Mouse (Mus musculus) heart, adult 2 months (tissue): ENCODE measurements around the gene Sft2d1. TPM values are rescaled to one million over a fixed set of nuclear protein-coding genes. Genes with fewer than 3 reads are reported as not detected.
"Not testable (repeated sequence)": the region's sequence is repeated elsewhere in the genome, so short reads cannot be mapped to it uniquely, and the experiment has no call there.

ENCODE experiments used
- DNase-seq, 2 experiments: peaks; one replicate each; pipeline ENCODE4 v3.0.0; 2021
- H3K27ac ChIP-seq: fragments of 200-600 bp; 2 replicates; pipeline ENCODE4 v1.8.1; 2022
- H3K27me3 ChIP-seq: fragments of 200-500 bp; 2 replicates; pipeline ENCODE4 v1.6.1; 2012; ENCODE audit warnings: mild to moderate bottlenecking, low read length, inconsistent platforms, mixed read lengths; ENCODE audit not compliant: control insufficient read depth, insufficient read depth
- H3K36me3 ChIP-seq: fragments of 200-500 bp; 2 replicates; pipeline ENCODE4 v1.6.1; 2012; ENCODE audit warnings: low read length, inconsistent platforms; ENCODE audit not compliant: control insufficient read depth, insufficient read depth
- H3K4me1 ChIP-seq: fragments of 200-500 bp; 2 replicates; pipeline ENCODE4 v1.6.1; 2011; ENCODE audit warnings: low read length; ENCODE audit not compliant: control insufficient read depth, insufficient read depth
- H3K4me3 ChIP-seq: fragments of 200-600 bp; 2 replicates; pipeline ENCODE4 v1.8.1; 2022
- H3K79me2 ChIP-seq: fragments of 200-500 bp; replicated peaks from 2 replicates; pipeline ENCODE4 v1.6.1; 2012; ENCODE audit warnings: mild to moderate bottlenecking, inconsistent platforms, low read length, moderate library complexity, mixed read lengths; ENCODE audit not compliant: control insufficient read depth, insufficient read depth
- H3K9ac ChIP-seq: fragments of 200-500 bp; 2 replicates; pipeline ENCODE4 v1.6.1; 2012; ENCODE audit warnings: low read depth, mild to moderate bottlenecking, control low read depth, inconsistent platforms, low read length, mixed read lengths
- CTCF ChIP-seq: fragments of 200-600 bp; IDR thresholded peaks from 2 replicates; pipeline ENCODE4 v1.8.1; 2022; ENCODE audit warnings: antibody characterized with exemption, mild to moderate bottlenecking, moderate library complexity
- EP300 ChIP-seq: fragments of 200-500 bp; IDR thresholded peaks from 2 replicates; pipeline ENCODE4 v1.6.1; 2011; ENCODE audit warnings: low read depth, low read length, control low read depth; ENCODE audit not compliant: insufficient read depth
- POLR2A ChIP-seq: fragments of 200-500 bp; IDR thresholded peaks from 2 replicates; pipeline ENCODE4 v1.6.1; 2011; ENCODE audit warnings: mild to moderate bottlenecking, low read depth, low read length, control low read depth; ENCODE audit not compliant: insufficient read depth
- WGBS: fragments of 180-500 bp; shearing (Covaris S2); methylation state at CpG from one replicate; pipeline ENCODE4 v1.1.7; 2018; 5-methylcytosine and 5-hydroxymethylcytosine counted together
- intact Hi-C: fragments of 180-260 bp; cut with DNase I; formaldehyde crosslinking; loops from one replicate; pipeline ENCODE4 v1.15.1; 2025
- polyA plus RNA-seq: library from polyadenylated mRNA; depleted of rRNA; stranded (reverse); fragments of >200 nt; gene quantifications from 2 replicates; pipeline ENCODE4 v1.2.3, GENCODE M21; 2012
- total RNA-seq, 2 experiments: library from RNA; stranded (reverse); gene quantifications; 2 replicates each; pipeline ENCODE4 v1.2.3; 2021

Sft2d1 gene
- total and polyA plus RNA-seq, 3 experiments, result 13.3 to 32.2 (median 17.6) TPM

GRCm38 (mm10) chr17:8330602-8331001 is 19.7 kb downstream of the Sft2d1 start:
- no peak for DNase-seq
- no peak overlapping the region for H3K4me3 ChIP-seq
- H3K27ac ChIP-seq, result no peak overlapping the region
- H3K36me3 ChIP-seq, result no peaks in the 10 kb centered on the region
- intact Hi-C loops, result no loop called here
- no peaks in the 10 kb centered on the region for H3K79me2 ChIP-seq
- TF ChIP-seq CTCF (no peak), EP300 (no peak), POLR2A (no peak)
- WGBS, result 75% methylated on average over 5 of the region's 5 CpGs
- no peaks in the 10 kb centered on the region for H3K4me1 ChIP-seq
- H3K9ac ChIP-seq, result no peak overlapping the region
- no peaks in the 10 kb centered on the region for H3K27me3 ChIP-seq

- DNase-seq, H3K36me3 ChIP-seq, intact Hi-C loops, H3K79me2 ChIP-seq, H3K27ac ChIP-seq, H3K4me1 ChIP-seq, H3K9ac ChIP-seq, H3K4me3 ChIP-seq: not testable (repeated sequence)
- H3K27me3 ChIP-seq, result peaks cover 16% of the 10 kb centered on the region
- WGBS, result 100% methylated on average over 1 of the region's 5 CpGs
These were observed 26.3 kb downstream of the Sft2d1 start, which contains the start of gene Prr18 for GRCm38 (mm10) chr17:8337159-8337558. Prr18 (plus strand) TSS chr17:8337459.

GRCm38 (mm10) chr17:8339666-8340374 is 28.9 kb downstream of the Sft2d1 start:
- H3K9ac ChIP-seq, result no peak overlapping the region

GRCm38 (mm10) chr17:8340407-8341359 is 29.8 kb downstream of the Sft2d1 start:
- no peaks in the 10 kb centered on the region for H3K36me3 ChIP-seq
- H3K79me2 ChIP-seq, result no peaks in the 10 kb centered on the region
- intact Hi-C loops, result no loop called here
- TF ChIP-seq EP300 (no peak), POLR2A (no peak)
- DNase-seq, result peak; percentile 20 to 39
- H3K27ac ChIP-seq, result no peak overlapping the region
- H3K4me1 ChIP-seq, result peaks cover 2% of the 10 kb centered on the region; the same call in 1 of the 2 replicates
- WGBS, result under 1% methylated on average over 85 of the region's 92 CpGs
- H3K4me3 ChIP-seq, result peak overlapping the region; percentile 47
- H3K9ac ChIP-seq, result peak overlapping the region; percentile 35
- peaks cover 16% of the 10 kb centered on the region for H3K27me3 ChIP-seq

More at GRCm38 (mm10) chr17:8339666-8340374, 28.9 kb downstream of the Sft2d1 start:
- Histone ChIP-seq H3K4me3 (no peak overlapping the region), H3K27me3 (peaks cover 16% of the 10 kb centered on the region), H3K4me1 (peaks cover 2% of the 10 kb centered on the region; the same call in 1 of the 2 replicates), H3K27ac (no peak overlapping the region), H3K79me2 (no peaks in the 10 kb centered on the region), H3K36me3 (no peaks in the 10 kb centered on the region)
- no peak for TF ChIP-seq CTCF
- DNase-seq, result no peak
- 24% methylated on average over 8 of the region's 8 CpGs for WGBS
- intact Hi-C loops, result no loop called here

GRCm38 (mm10) chr17:8341360-8341963 is 30.6 kb downstream of the Sft2d1 start:
- no peaks in the 10 kb centered on the region for H3K79me2 ChIP-seq
- intact Hi-C loops, result no loop called here
- no peak overlapping the region for H3K27ac ChIP-seq
- TF ChIP-seq POLR2A (no peak), EP300 (no peak), CTCF (no peak)
- H3K27me3 ChIP-seq, result peaks cover 16% of the 10 kb centered on the region
- peak overlapping the region; percentile 35 for H3K9ac ChIP-seq
- peaks cover 2% of the 10 kb centered on the region; the same call in 1 of the 2 replicates for H3K4me1 ChIP-seq
- no peaks in the 10 kb centered on the region for H3K36me3 ChIP-seq
- peak overlapping the region; percentile 47 for H3K4me3 ChIP-seq
- 17% methylated on average over 46 of the region's 46 CpGs for WGBS
- DNase-seq, result no peak

- TF ChIP-seq EP300 (no peak), CTCF (no peak), POLR2A (no peak)
- Histone ChIP-seq H3K27me3 (peaks cover 16% of the 10 kb centered on the region), H3K36me3 (no peaks in the 10 kb centered on the region), H3K4me1 (peaks cover 2% of the 10 kb centered on the region; the same call in 1 of the 2 replicates), H3K27ac (no peak overlapping the region), H3K79me2 (no peaks in the 10 kb centered on the region), H3K9ac (no peak overlapping the region), H3K4me3 (no peak overlapping the region)
- no peak for DNase-seq
- WGBS, result 46% methylated on average over 5 of the region's 5 CpGs
- intact Hi-C loops, result no loop called here
These were observed 31.8 kb downstream of the Sft2d1 start for GRCm38 (mm10) chr17:8342706-8343105.
